Mouse (Mus musculus) kidney, postnatal 0 days (tissue): ENCODE data around the gene Golm1. TPM values are rescaled to one million over a fixed set of nuclear protein-coding genes. Genes with fewer than 3 reads are reported as not detected.

ENCODE experiments used
- ATAC-seq: fragments of 200-750 bp; cut with Nextera tagmentation; replicated peaks from 2 replicates; pipeline ENCODE4 v1.8.0; 2017; ENCODE audit warnings: low read depth, moderate number of reproducible peaks, moderate TSS enrichment, moderate library complexity; ENCODE audit not compliant: low FRiP score
- DNase-seq: peaks from one replicate; pipeline ENCODE4 v3.0.0-alpha.2; 2016; ENCODE audit warnings: low spot score
- H3K27ac ChIP-seq: fragments of 300-500 bp; sonication (generic); 2 replicates; pipeline ENCODE4 v1.5.1; 2014; ENCODE audit warnings: mild to moderate bottlenecking
- H3K27me3 ChIP-seq: fragments of 300-500 bp; sonication (generic); 2 replicates; pipeline ENCODE4 v1.6.1; 2014; ENCODE audit warnings: low read length, mixed read lengths; ENCODE audit not compliant: insufficient read depth
- H3K36me3 ChIP-seq: fragments of 300-500 bp; sonication (generic); 2 replicates; pipeline ENCODE4 v1.6.1; 2014; ENCODE audit warnings: low read length, mixed read lengths; ENCODE audit not compliant: insufficient read depth
- H3K4me1 ChIP-seq: fragments of 300-500 bp; sonication (generic); replicated peaks from 2 replicates; pipeline ENCODE4 v1.6.1; 2014; ENCODE audit warnings: antibody characterized with exemption, low read length, mixed read lengths; ENCODE audit not compliant: insufficient read depth
- H3K4me2 ChIP-seq: fragments of 300-500 bp; sonication (generic); 2 replicates; pipeline ENCODE4 v1.6.1; 2014; ENCODE audit warnings: mild to moderate bottlenecking, low read length, moderate library complexity, mixed read lengths
- H3K4me3 ChIP-seq: fragments of 300-500 bp; sonication (generic); replicated peaks from 2 replicates; pipeline ENCODE4 v1.5.1; 2014; ENCODE audit warnings: low read depth, low read length
- H3K9ac ChIP-seq: fragments of 300-500 bp; sonication (generic); 2 replicates; pipeline ENCODE4 v1.6.1; 2014; ENCODE audit warnings: low read depth, low read length
- H3K9me3 ChIP-seq: fragments of 300-500 bp; sonication (generic); replicated peaks from 2 replicates; pipeline ENCODE4 v1.6.1; 2016; ENCODE audit warnings: low read length, inconsistent platforms, mixed read lengths
- CTCF ChIP-seq: IDR thresholded peaks from 2 replicates; pipeline ENCODE4 v1.5.1; 2016; ENCODE audit warnings: antibody characterized with exemption, low read depth, mild to moderate bottlenecking, moderate library complexity
- WGBS: fragments of 180-500 bp; shearing (Covaris S2); extraction: QIAGEN DNeasy Blood & Tissue Kit; methylation state at CpG from one replicate; pipeline ENCODE4 v1.1.7; 2014; 5-methylcytosine and 5-hydroxymethylcytosine counted together
- polyA plus RNA-seq: library from polyadenylated mRNA; unstranded; fragments of >200 nt; fragmentation: Nextera tagmentation; extraction: Ambion mirVana; gene quantifications from 2 replicates; pipeline ENCODE4 v1.2.1, GENCODE M21; 2015

Gene Golm1
- polyA plus RNA-seq, 1 experiment from 2014 or later, result 23.0 TPM

- H3K27ac ChIP-seq, result no peak overlapping the region
- H3K4me2 ChIP-seq, result no peak overlapping the region
- no peaks in the 10 kb centered on the region for H3K27me3 ChIP-seq
- ATAC-seq (no peak), DNase-seq (no peak)
- H3K4me1 ChIP-seq, result no peaks in the 10 kb centered on the region
- H3K9me3 ChIP-seq, result no peaks in the 10 kb centered on the region
- WGBS, result 95% methylated on average over 12 of the region's 12 CpGs
- no peak for TF ChIP-seq CTCF
- no peak overlapping the region for H3K4me3 ChIP-seq
- 0 out of 2 replicates have a peak, but pooled peaks cover 9% of the 10 kb centered on the region for H3K36me3 ChIP-seq
- no peak overlapping the region for H3K9ac ChIP-seq
These were observed 13.6 kb downstream of the Golm1 start for GRCm38 (mm10) chr13:59661966-59662365.

- WGBS, result 87% methylated on average over 8 of the region's 8 CpGs
- Histone ChIP-seq H3K36me3 (0 out of 2 replicates have a peak, but pooled peaks cover 7% of the 10 kb centered on the region), H3K4me1 (no peaks in the 10 kb centered on the region), H3K27ac (no peak overlapping the region), H3K27me3 (no peaks in the 10 kb centered on the region), H3K4me2 (no peak overlapping the region), H3K9ac (no peak overlapping the region), H3K4me3 (no peak overlapping the region), H3K9me3 (no peaks in the 10 kb centered on the region)
- ATAC-seq (no peak), DNase-seq (no peak)
- no peak for TF ChIP-seq CTCF
These were observed 14.2 kb downstream of the Golm1 start for GRCm38 (mm10) chr13:59661387-59661786.

GRCm38 (mm10) chr13:59660371-59660770 is 15.2 kb downstream of the Golm1 start:
- TF ChIP-seq CTCF, result no peak
- DNase-seq (no peak), ATAC-seq (no peak)
- WGBS, result 98% methylated on average over 3 of the region's 3 CpGs
- H3K4me3 ChIP-seq, result no peak overlapping the region
- 0 out of 2 replicates have a peak, but pooled peaks cover 7% of the 10 kb centered on the region for H3K36me3 ChIP-seq
- H3K27me3 ChIP-seq, result no peaks in the 10 kb centered on the region
- H3K9ac ChIP-seq, result no peak overlapping the region
- no peak overlapping the region for H3K27ac ChIP-seq
- no peaks in the 10 kb centered on the region for H3K4me1 ChIP-seq
- H3K9me3 ChIP-seq, result no peaks in the 10 kb centered on the region
- no peak overlapping the region for H3K4me2 ChIP-seq

GRCm38 (mm10) chr13:59657781-59658180 is 17.8 kb downstream of the Golm1 start:
- 0 out of 2 replicates have a peak, but pooled peaks cover 5% of the 10 kb centered on the region for H3K4me1 ChIP-seq
- H3K27ac ChIP-seq, result no peak overlapping the region
- DNase-seq (no peak), ATAC-seq (no peak)
- 84% methylated on average over 5 of the region's 5 CpGs for WGBS
- H3K9ac ChIP-seq, result no peak overlapping the region
- no peaks in the 10 kb centered on the region for H3K27me3 ChIP-seq
- TF ChIP-seq CTCF, result no peak
- H3K4me3 ChIP-seq, result no peak overlapping the region
- H3K4me2 ChIP-seq, result no peak overlapping the region
- H3K9me3 ChIP-seq, result no peaks in the 10 kb centered on the region
- 0 out of 2 replicates have a peak, but pooled peaks cover 2% of the 10 kb centered on the region for H3K36me3 ChIP-seq

GRCm38 (mm10) chr13:59656975-59657388 is 18.6 kb downstream of the Golm1 start:
- no peaks in the 10 kb centered on the region for H3K27me3 ChIP-seq
- 49% methylated on average over 4 of the region's 4 CpGs for WGBS
- H3K36me3 ChIP-seq, result 0 out of 2 replicates have a peak, but pooled peaks cover 2% of the 10 kb centered on the region
- H3K4me1 ChIP-seq, result 0 out of 2 replicates have a peak, but pooled peaks cover 5% of the 10 kb centered on the region
- peak overlapping the region; percentile 20; the same call in 1 of the 2 replicates for H3K27ac ChIP-seq
- no peak overlapping the region for H3K4me3 ChIP-seq
- H3K9ac ChIP-seq, result no peak overlapping the region
- H3K9me3 ChIP-seq, result no peaks in the 10 kb centered on the region
- TF ChIP-seq CTCF, result no peak
- ATAC-seq, result no peak
- H3K4me2 ChIP-seq, result no peak overlapping the region
- no peak for DNase-seq

GRCm38 (mm10) chr13:59656316-59656832 is 19.2 kb downstream of the Golm1 start:
- Histone ChIP-seq H3K9me3 (no peaks in the 10 kb centered on the region), H3K27ac (peak overlapping the region; percentile 20; the same call in 1 of the 2 replicates), H3K9ac (no peak overlapping the region), H3K36me3 (0 out of 2 replicates have a peak, but pooled peaks cover 2% of the 10 kb centered on the region), H3K4me2 (no peak overlapping the region), H3K4me3 (no peak overlapping the region), H3K27me3 (no peaks in the 10 kb centered on the region), H3K4me1 (0 out of 2 replicates have a peak, but pooled peaks cover 5% of the 10 kb centered on the region)
- no peak for DNase-seq
- no peak for ATAC-seq
- WGBS, result 46% methylated on average over 10 of the region's 10 CpGs
- no peak for TF ChIP-seq CTCF
